Mouse (Mus musculus) heart, embryonic 10.5 days (tissue): ENCODE data around the gene Arl15. TPM values are rescaled to one million over a fixed set of nuclear protein-coding genes. Genes with fewer than 3 reads are reported as not detected.
A peak's percentile ranks its signal among the peaks of the same experiment; 100 is the strongest.

Experiments used
- DNase-seq: peaks from one replicate; pipeline ENCODE4 v3.0.0-alpha.2; 2017; ENCODE audit warnings: low spot score
- H3K27ac ChIP-seq: fragments of 300-500 bp; sonication (generic); 2 replicates; pipeline ENCODE4 v1.5.1; 2016; ENCODE audit warnings: mild to moderate bottlenecking
- H3K27me3 ChIP-seq: fragments of 300-500 bp; sonication (generic); 2 replicates; pipeline ENCODE4 v1.6.1; 2016; ENCODE audit warnings: mild to moderate bottlenecking; ENCODE audit not compliant: poor library complexity, insufficient read depth, severe bottlenecking
- H3K36me3 ChIP-seq: fragments of 300-500 bp; sonication (generic); 2 replicates; pipeline ENCODE4 v1.6.1; 2016; ENCODE audit warnings: mild to moderate bottlenecking, moderate library complexity
- H3K4me1 ChIP-seq: fragments of 300-500 bp; sonication (generic); 2 replicates; pipeline ENCODE4 v1.6.1; 2016; ENCODE audit warnings: mild to moderate bottlenecking
- H3K4me3 ChIP-seq: fragments of 300-500 bp; sonication (generic); 2 replicates; pipeline ENCODE4 v1.5.1; 2016; ENCODE audit warnings: mild to moderate bottlenecking, moderate library complexity
- H3K9me3 ChIP-seq: fragments of 300-500 bp; sonication (generic); 2 replicates; pipeline ENCODE4 v1.6.1; 2016; ENCODE audit warnings: mild to moderate bottlenecking, moderate library complexity
- WGBS: fragments of 180-500 bp; shearing (Covaris S2); methylation state at CpG from one replicate; pipeline ENCODE4 v1.1.7; 2016; 5-methylcytosine and 5-hydroxymethylcytosine counted together
- polyA plus RNA-seq: library from polyadenylated mRNA; unstranded; fragments of >200 nt; fragmentation: Nextera tagmentation; extraction: Ambion mirVana; gene quantifications from 2 replicates; pipeline ENCODE4 v1.2.1, GENCODE M21; 2016

Arl15 gene
- polyA plus RNA-seq, 1 experiment from 2014 or later = 8.9 TPM

- H3K27ac ChIP-seq = no peak overlapping the region
- H3K4me3 ChIP-seq = no peak overlapping the region
- peaks cover 11% of the 10 kb centered on the region; the same call in 1 of the 2 replicates for H3K4me1 ChIP-seq
- DNase-seq = no peak
- no peaks in the 10 kb centered on the region for H3K9me3 ChIP-seq
- WGBS = 35% methylated on average over 9 of the region's 9 CpGs
- H3K36me3 ChIP-seq = no peaks in the 10 kb centered on the region
- no peaks in the 10 kb centered on the region for H3K27me3 ChIP-seq
These were observed 257.0 kb downstream of the Arl15 start for GRCm38 (mm10) chr13:114051151-114051850.

GRCm38 (mm10) chr13:114052426-114053205 is 258.3 kb downstream of the Arl15 start:
- Histone ChIP-seq H3K9me3 (no peaks in the 10 kb centered on the region), H3K36me3 (no peaks in the 10 kb centered on the region), H3K27me3 (no peaks in the 10 kb centered on the region), H3K27ac (no peak overlapping the region), H3K4me3 (no peak overlapping the region), H3K4me1 (peaks cover 11% of the 10 kb centered on the region; the same call in 1 of the 2 replicates)
- 63% methylated on average over 15 of the region's 15 CpGs for WGBS
- DNase-seq = no peak

- DNase-seq = no peak
- Histone ChIP-seq H3K27me3 (no peaks in the 10 kb centered on the region), H3K36me3 (no peaks in the 10 kb centered on the region), H3K4me1 (peaks cover 11% of the 10 kb centered on the region; the same call in 1 of the 2 replicates), H3K27ac (no peak overlapping the region), H3K4me3 (no peak overlapping the region), H3K9me3 (no peaks in the 10 kb centered on the region)
- WGBS = 91% methylated on average over 2 of the region's 2 CpGs
These were observed 259.0 kb downstream of the Arl15 start for GRCm38 (mm10) chr13:114053261-114053660.

GRCm38 (mm10) chr13:114055686-114056085 is 261.4 kb downstream of the Arl15 start:
- WGBS = 74% methylated on average over 9 of the region's 9 CpGs
- no peaks in the 10 kb centered on the region for H3K9me3 ChIP-seq
- no peaks in the 10 kb centered on the region for H3K27me3 ChIP-seq
- no peak overlapping the region for H3K4me3 ChIP-seq
- H3K36me3 ChIP-seq = no peaks in the 10 kb centered on the region
- H3K27ac ChIP-seq = no peak overlapping the region
- DNase-seq = no peak
- peaks cover 4% of the 10 kb centered on the region; the same call in 1 of the 2 replicates for H3K4me1 ChIP-seq

- 69% methylated on average over 6 of the region's 6 CpGs for WGBS
- no peak overlapping the region for H3K27ac ChIP-seq
- H3K27me3 ChIP-seq = no peaks in the 10 kb centered on the region
- H3K36me3 ChIP-seq = peaks cover 3% of the 10 kb centered on the region; the same call in 1 of the 2 replicates
- H3K4me3 ChIP-seq = no peak overlapping the region
- H3K9me3 ChIP-seq = no peaks in the 10 kb centered on the region
- peaks cover 9% of the 10 kb centered on the region; the same call in 1 of the 2 replicates for H3K4me1 ChIP-seq
- DNase-seq = no peak
These were observed 266.0 kb downstream of the Arl15 start for GRCm38 (mm10) chr13:114060258-114060657.

- no peak for DNase-seq
- H3K4me1 ChIP-seq = peaks cover 10% of the 10 kb centered on the region; the same call in 1 of the 2 replicates
- H3K9me3 ChIP-seq = no peaks in the 10 kb centered on the region
- no peak overlapping the region for H3K4me3 ChIP-seq
- 88% methylated on average over 7 of the region's 7 CpGs for WGBS
- H3K27me3 ChIP-seq = no peaks in the 10 kb centered on the region
- no peak overlapping the region for H3K27ac ChIP-seq
- H3K36me3 ChIP-seq = peaks cover 3% of the 10 kb centered on the region; the same call in 1 of the 2 replicates
These were observed 266.9 kb downstream of the Arl15 start for GRCm38 (mm10) chr13:114061234-114061633.

- no peak for DNase-seq
- H3K9me3 ChIP-seq = no peaks in the 10 kb centered on the region
- H3K36me3 ChIP-seq = peaks cover 3% of the 10 kb centered on the region; the same call in 1 of the 2 replicates
- WGBS = 80% methylated on average over 9 of the region's 9 CpGs
- no peak overlapping the region for H3K4me3 ChIP-seq
- no peaks in the 10 kb centered on the region for H3K27me3 ChIP-seq
- no peak overlapping the region for H3K27ac ChIP-seq
- H3K4me1 ChIP-seq = peaks cover 7% of the 10 kb centered on the region; the same call in 1 of the 2 replicates
These were observed 269.8 kb downstream of the Arl15 start for GRCm38 (mm10) chr13:114064069-114064468.

- peaks cover 6% of the 10 kb centered on the region; the same call in 1 of the 2 replicates for H3K4me1 ChIP-seq
- no peaks in the 10 kb centered on the region for H3K9me3 ChIP-seq
- no peaks in the 10 kb centered on the region for H3K27me3 ChIP-seq
- 42% methylated on average over 6 of the region's 6 CpGs for WGBS
- peaks cover 3% of the 10 kb centered on the region; the same call in 1 of the 2 replicates for H3K36me3 ChIP-seq
- no peak overlapping the region for H3K27ac ChIP-seq
- no peak overlapping the region for H3K4me3 ChIP-seq
- no peak for DNase-seq
These were observed 270.7 kb downstream of the Arl15 start for GRCm38 (mm10) chr13:114065012-114065411.

GRCm38 (mm10) chr13:114068421-114068820 is 274.1 kb downstream of the Arl15 start:
- Histone ChIP-seq H3K9me3 (no peaks in the 10 kb centered on the region), H3K4me1 (peaks cover 6% of the 10 kb centered on the region; the same call in 1 of the 2 replicates), H3K27ac (no peak overlapping the region), H3K27me3 (no peaks in the 10 kb centered on the region), H3K4me3 (no peak overlapping the region), H3K36me3 (no peaks in the 10 kb centered on the region)
- WGBS = 95% methylated on average over 5 of the region's 5 CpGs
- DNase-seq = no peak

- H3K36me3 ChIP-seq = no peaks in the 10 kb centered on the region
- H3K27ac ChIP-seq = no peak overlapping the region
- H3K27me3 ChIP-seq = no peaks in the 10 kb centered on the region
- peak; percentile 39 for DNase-seq
- H3K4me1 ChIP-seq = no peaks in the 10 kb centered on the region
- no peaks in the 10 kb centered on the region for H3K9me3 ChIP-seq
- no peak overlapping the region for H3K4me3 ChIP-seq
- WGBS = 92% methylated on average over 7 of the region's 7 CpGs
These were observed 277.1 kb downstream of the Arl15 start for GRCm38 (mm10) chr13:114071439-114071838.

GRCm38 (mm10) chr13:114074471-114074870 is 280.2 kb downstream of the Arl15 start:
- DNase-seq = peak; percentile 42
- 42% methylated on average over 8 of the region's 8 CpGs for WGBS

GRCm38 (mm10) chr13:114075724-114076384 is 281.5 kb downstream of the Arl15 start:
- no peaks in the 10 kb centered on the region for H3K9me3 ChIP-seq
- no peak overlapping the region for H3K4me3 ChIP-seq
- DNase-seq = no peak
- no peak overlapping the region for H3K27ac ChIP-seq
- 68% methylated on average over 9 of the region's 9 CpGs for WGBS
- H3K27me3 ChIP-seq = no peaks in the 10 kb centered on the region
- no peaks in the 10 kb centered on the region for H3K4me1 ChIP-seq
- no peaks in the 10 kb centered on the region for H3K36me3 ChIP-seq

More at GRCm38 (mm10) chr13:114074471-114074870, 280.2 kb downstream of the Arl15 start:
- Histone ChIP-seq H3K4me3 (no peak overlapping the region), H3K9me3 (no peaks in the 10 kb centered on the region), H3K27ac (no peak overlapping the region), H3K4me1 (no peaks in the 10 kb centered on the region), H3K27me3 (no peaks in the 10 kb centered on the region), H3K36me3 (no peaks in the 10 kb centered on the region)
